Mouse (Mus musculus): ENCODE data around the gene Mapk10.

DNA sequence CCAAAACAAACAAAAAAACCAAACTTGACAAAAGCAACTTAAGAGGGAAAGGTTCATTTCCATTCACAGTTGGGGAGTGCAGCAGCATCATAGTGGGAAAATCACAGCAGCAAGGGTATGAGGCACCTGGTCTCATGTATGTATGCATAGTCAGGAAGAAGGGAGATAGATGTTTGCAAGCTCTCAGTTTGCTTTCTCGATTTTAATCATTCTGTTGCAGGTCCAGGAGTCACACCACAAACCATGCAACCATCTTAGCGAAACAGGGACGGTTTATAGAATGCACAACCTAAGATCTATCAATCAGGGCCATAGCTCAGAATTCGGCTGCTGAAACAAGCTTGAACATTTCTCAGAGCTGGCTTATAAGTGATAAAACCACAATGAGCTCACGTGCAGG, 19.2 kb upstream of the Mapk10 start:
- TF ChIP-seq CTCF (conservative IDR thresholded peaks at IDR 0.05; ENCODE audit: low read length): no peak
- no peak for TF ChIP-seq POU5F1 (IDR thresholded peaks at IDR 0.05; ENCODE audit: borderline replicate concordance, low read length)
- TF ChIP-seq NANOG (IDR thresholded peaks at IDR 0.05; ENCODE audit: borderline replicate concordance, low read length): no peak
